Mouse (Mus musculus): Measurements from ENCODE around the gene Zmiz1. TPM values are rescaled to one million over a fixed set of nuclear protein-coding genes. Genes with fewer than 3 reads are reported as not detected.
A peak's percentile ranks its signal among the peaks of the same experiment; 100 is the strongest.

Gene Zmiz1
- total and polyA plus RNA-seq, 3 experiments: 3.7 to 45.8 (median 11.1) TPM

GRCm38 (mm10) chr14:25565344-25566088, 106.5 kb downstream of the Zmiz1 start:
- in situ Hi-C loops (cut with MboI; ENCODE audit: low pct_ligation_motif_present, low pct_unique_long_range_greater_than_20kb, low sequenced_read_pairs): loop anchor here (10.0 kb wide), 1 partner anchor 101 kb away; no protein-coding TSS in a partner anchor
- Histone ChIP-seq H3K27ac (ENCODE audit: insufficient read depth, low read depth) (no peak overlapping the region), H3K9me3 (replicated peaks; ENCODE audit: low read length) (peaks cover 13% of the 10 kb centered on the region), H3K36me3 (replicated peaks in 1 of 2; ENCODE audit: control insufficient read depth in 1 of 2, insufficient read depth in 1 of 2, low read length in 1 of 2) (peaks cover 8 to 56% of the 10 kb centered on the region in 2 experiments), H3K9ac (ENCODE audit: insufficient read depth, low read depth) (no peak overlapping the region), H3K4me1 (ENCODE audit: control insufficient read depth in 1 of 2, insufficient read depth in 2 of 2) (peaks cover 0 to 37% of the 10 kb centered on the region in 2 experiments; a peak in 2 of 4 replicates), H3K4me3 (replicated peaks in 1 of 3; ENCODE audit: low read depth in 2 of 3, low read length in 2 of 3, poor library complexity in 1 of 3) (no peak overlapping the region), H3K4me2 (ENCODE audit: insufficient read depth, low read depth, poor library complexity, severe bottlenecking) (no peak overlapping the region), H3K79me2 (replicated peaks; ENCODE audit: control insufficient read depth, extremely low read depth, insufficient read depth, poor library complexity, severe bottlenecking) (no peaks in the 10 kb centered on the region), H3K27me3 (replicated peaks) (no peaks in the 10 kb centered on the region)
- dilution Hi-C loops (cut with MboI; ENCODE audit: extremely low pct_ligation_motif_present, extremely low pct_unique_long_range_greater_than_20kb, low sequenced_read_pairs): no loop called here
- TF ChIP-seq CTCF (conservative IDR thresholded peaks at IDR 0.05 in 1 of 2, IDR thresholded peaks at IDR 0.05 in 1 of 2; ENCODE audit: low read depth in 2 of 2, low read length in 2 of 2): peak; percentile 56 to 93
- no peak for TF ChIP-seq GABPA (IDR thresholded peaks at IDR 0.05; ENCODE audit: insufficient replicate concordance, low read depth, low read length)
- peak; percentile 20; the same call in 1 of the 2 replicates for TF ChIP-seq MAZ (IDR thresholded peaks at IDR 0.05; ENCODE audit: low read depth, low read length)
- TF ChIP-seq ELF1 (IDR thresholded peaks at IDR 0.05; ENCODE audit: low read depth, low read length): peak; percentile 55
- peak; percentile 45; the same call in 1 of the 2 replicates for TF ChIP-seq NELFE (IDR thresholded peaks at IDR 0.05; ENCODE audit: low read depth, low read length)
- peak; percentile 96 for TF ChIP-seq SMC3 (IDR thresholded peaks at IDR 0.05; ENCODE audit: low read depth, low read length)
- peak; percentile 51; the same call in 1 of the 2 replicates for TF ChIP-seq TCF12 (IDR thresholded peaks at IDR 0.05; ENCODE audit: low read depth, low read length)
- TF ChIP-seq ZC3H11A (IDR thresholded peaks at IDR 0.05; ENCODE audit: low read depth, low read length): peak; percentile 93
- peak; percentile 97 for TF ChIP-seq RAD21 (IDR thresholded peaks at IDR 0.05; ENCODE audit: low read depth, low read length)
- TF ChIP-seq MAX (IDR thresholded peaks at IDR 0.05; ENCODE audit: low read length): no peak
- peak; percentile 74 for DNase-seq (ENCODE audit: extremely low read depth)

GRCm38 (mm10) chr14:25567245-25567644, 108.3 kb downstream of the Zmiz1 start:
- H3K9me3 ChIP-seq (replicated peaks; ENCODE audit: low read length): peaks cover 13% of the 10 kb centered on the region
- peak; percentile 75 for DNase-seq (ENCODE audit: extremely low read depth)
- TF ChIP-seq ZKSCAN1 (IDR thresholded peaks at IDR 0.05; ENCODE audit: borderline replicate concordance, low read depth, low read length) (no peak), CTCF (conservative IDR thresholded peaks at IDR 0.05 in 1 of 2, IDR thresholded peaks at IDR 0.05 in 1 of 2; ENCODE audit: low read depth in 2 of 2, low read length in 2 of 2) (peak; percentile 66 to 77), ELF1 (IDR thresholded peaks at IDR 0.05; ENCODE audit: low read depth, low read length) (0 out of 2 replicates have a peak, but pooled peaks have one; percentile 23), MXI1 (IDR thresholded peaks at IDR 0.05; ENCODE audit: low read depth, low read length) (no peak), RAD21 (IDR thresholded peaks at IDR 0.05; ENCODE audit: low read depth, low read length) (peak; percentile 77), SMC3 (IDR thresholded peaks at IDR 0.05; ENCODE audit: low read depth, low read length) (peak; percentile 81), MAFK (IDR thresholded peaks at IDR 0.05; ENCODE audit: insufficient replicate concordance, low read length) (no peak)
- H3K4me3 ChIP-seq (replicated peaks in 1 of 3; ENCODE audit: low read depth in 2 of 3, low read length in 2 of 3, poor library complexity in 1 of 3): no peak overlapping the region
- no peak overlapping the region for H3K9ac ChIP-seq (ENCODE audit: insufficient read depth, low read depth)
- in situ Hi-C loops (cut with MboI; ENCODE audit: low pct_ligation_motif_present, low pct_unique_long_range_greater_than_20kb, low sequenced_read_pairs) (loop anchor here (10.0 kb wide), 1 partner anchor 102 kb away; no protein-coding TSS in a partner anchor), dilution Hi-C loops (cut with MboI; ENCODE audit: extremely low pct_ligation_motif_present, extremely low pct_unique_long_range_greater_than_20kb, low sequenced_read_pairs) (no loop called here)
- H3K27ac ChIP-seq (ENCODE audit: insufficient read depth, low read depth): no peak overlapping the region
- peaks cover 14 to 54% of the 10 kb centered on the region in 2 experiments for H3K36me3 ChIP-seq (replicated peaks in 1 of 2; ENCODE audit: control insufficient read depth in 1 of 2, insufficient read depth in 1 of 2, low read length in 1 of 2)
- no peaks in the 10 kb centered on the region for H3K79me2 ChIP-seq (replicated peaks; ENCODE audit: control insufficient read depth, extremely low read depth, insufficient read depth, poor library complexity, severe bottlenecking)
- H3K27me3 ChIP-seq (replicated peaks): no peaks in the 10 kb centered on the region
- no peak overlapping the region for H3K4me2 ChIP-seq (ENCODE audit: insufficient read depth, low read depth, poor library complexity, severe bottlenecking)
- peaks cover 0 to 20% of the 10 kb centered on the region in 2 experiments; a peak in 2 of 4 replicates for H3K4me1 ChIP-seq (ENCODE audit: control insufficient read depth in 1 of 2, insufficient read depth in 2 of 2)

Measured in CH12.LX (cell line).